Mouse (Mus musculus): ENCODE results near the gene Tmem163.

DNA sequence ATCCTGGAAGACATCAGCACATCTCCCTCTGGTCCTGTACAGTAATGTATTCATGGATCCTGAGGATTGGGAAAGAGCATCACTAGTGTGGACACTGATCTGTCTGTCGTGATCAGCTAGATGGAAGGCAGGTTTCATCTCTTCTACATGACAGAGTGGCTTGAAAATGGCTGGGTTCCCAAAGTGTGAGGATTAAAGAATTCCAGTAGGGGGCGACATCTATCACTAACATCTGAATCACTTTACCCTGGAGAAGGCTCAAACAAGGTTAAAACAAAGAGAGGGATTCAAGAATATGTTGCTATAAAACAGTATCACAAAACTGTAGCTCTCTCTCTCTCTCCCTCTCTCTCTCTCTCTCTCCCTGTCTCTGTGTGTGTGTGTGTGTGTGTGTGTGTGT lies 17.2 kb upstream of the Tmem163 start:
- TF ChIP-seq POLR2A (IDR thresholded peaks at IDR 0.05; ENCODE audit: borderline replicate concordance, control insufficient read depth, low read depth, low read length) (no peak), CTCF (IDR thresholded peaks at IDR 0.05; ENCODE audit: control insufficient read depth, insufficient read depth, low read length) (no peak)
